8 mouse cellular contexts compared by ENCODE assay signal in the genomic region with DNA sequence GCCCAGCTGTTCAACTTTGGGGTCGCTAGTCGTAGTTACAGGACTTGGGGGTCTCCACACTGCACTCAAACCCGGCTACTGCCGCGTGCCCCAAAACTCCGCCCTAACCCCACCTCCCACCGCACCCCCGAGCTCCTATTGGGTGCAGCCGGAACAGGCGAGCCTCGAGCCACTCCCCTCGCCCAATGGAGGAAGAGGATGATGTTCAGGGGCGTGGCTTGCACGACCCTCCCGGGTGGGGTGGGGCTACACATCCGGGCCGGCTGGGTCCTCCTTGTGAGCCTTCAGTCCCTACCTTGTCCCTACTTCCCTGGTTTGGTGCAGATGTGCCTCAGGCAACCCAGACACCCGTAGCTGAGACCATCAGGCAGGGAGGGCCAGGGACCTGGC. TPM values are rescaled to one million over a fixed set of nuclear protein-coding genes. Genes with fewer than 3 reads are reported as not detected.
DNase-seq lines count a peak whose midpoint lies in the region; ATAC-seq and TF ChIP-seq lines count a peak whose summit lies in the region.

No protein-coding gene starts in this region.

- peak overlapping the region; percentile 80 for H3K4me2 ChIP-seq in forebrain, embryonic 13.5 days
- H3K4me2 ChIP-seq in neural tube, embryonic 15.5 days: peak overlapping the region; percentile 79

- peak overlapping the region; percentile 91 for H3K4me3 ChIP-seq in E14TG2a.4 (replicated peaks; ENCODE audit: low read length)
- H3K4me3 ChIP-seq in forebrain, embryonic 13.5 days: peak overlapping the region; percentile 70
- peak overlapping the region; percentile 66 for H3K4me3 ChIP-seq in neural tube, embryonic 15.5 days (replicated peaks)

- H3K27ac ChIP-seq in forebrain, embryonic 13.5 days: peak overlapping the region; percentile 94
- peak overlapping the region; percentile 90 for H3K27ac ChIP-seq in neural tube, embryonic 15.5 days (replicated peaks)

- ATAC-seq in forebrain, embryonic 13.5 days: peak; percentile 97
- ATAC-seq in neural tube, embryonic 15.5 days (ENCODE audit: low FRiP score): peak; percentile 96

- WGBS in forebrain, embryonic 13.5 days: 0% methylated on average over 18 of the region's 18 CpGs
- WGBS in neural tube, embryonic 15.5 days: under 1% methylated on average over 18 of the region's 18 CpGs

- H3K9ac ChIP-seq in forebrain, embryonic 13.5 days: peak overlapping the region; percentile 81
- H3K9ac ChIP-seq in neural tube, embryonic 15.5 days (replicated peaks): peak overlapping the region; percentile 65

- peak; percentile 85 for DNase-seq in c-Kit-positive CD71-positive TER-119-positive erythroid progenitor cells, embryonic 14.5 days (ENCODE audit: low spot score)
- peak; percentile 84 to 89 for DNase-seq in heart, postnatal 14 days
- DNase-seq in layer of hippocampus, adult 11-12 months (ENCODE audit: low spot score): peak; percentile 91
- peak; percentile 93 to 96 for DNase-seq in lung, adult 18-20 months
- DNase-seq in testis, postnatal 14 days (ENCODE audit: low spot score): peak; percentile 91

- intact Hi-C loops in heart, postnatal 14 days (cut with DNase I): no loop called here

- H3K4me1 ChIP-seq in E14TG2a.4 (replicated peaks; ENCODE audit: low read depth, low read length): peaks cover 79% of the 10 kb centered on the region
- peaks cover 31% of the 10 kb centered on the region for H3K4me1 ChIP-seq in forebrain, embryonic 13.5 days
- peaks cover 35% of the 10 kb centered on the region for H3K4me1 ChIP-seq in neural tube, embryonic 15.5 days

- no peaks in the 10 kb centered on the region for H3K27me3 ChIP-seq in E14TG2a.4 (ENCODE audit: insufficient read depth, low read length)
- H3K27me3 ChIP-seq in forebrain, embryonic 13.5 days: no peaks in the 10 kb centered on the region
- H3K27me3 ChIP-seq in neural tube, embryonic 15.5 days (replicated peaks): no peaks in the 10 kb centered on the region

- H3K9me3 ChIP-seq in E14TG2a.4 (ENCODE audit: low read length): no peaks in the 10 kb centered on the region
- H3K9me3 ChIP-seq in forebrain, embryonic 13.5 days (replicated peaks): no peaks in the 10 kb centered on the region
- H3K9me3 ChIP-seq in neural tube, embryonic 15.5 days (replicated peaks): no peaks in the 10 kb centered on the region

- TF ChIP-seq CTCF in E14TG2a.4 (conservative IDR thresholded peaks at IDR 0.05; ENCODE audit: low read length): no peak

- H3K36me3 ChIP-seq in E14TG2a.4 (ENCODE audit: insufficient read depth, low read length): peaks cover 49% of the 10 kb centered on the region
- H3K36me3 ChIP-seq in forebrain, embryonic 13.5 days (ENCODE audit: poor library complexity, severe bottlenecking): peaks cover 18% of the 10 kb centered on the region; the same call in 1 of the 2 replicates
- H3K36me3 ChIP-seq in neural tube, embryonic 15.5 days: no peaks in the 10 kb centered on the region

RNA-seq across cellular contexts. Expression of a gene that starts 0.9 kb away (rescaled TPM):
- 21.2 and 26.3 TPM in 2 replicates for polyA plus RNA-seq in forebrain, embryonic 13.5 days (2015; fragmentation: Nextera tagmentation; extraction: Ambion mirVana)
- total RNA-seq in heart, postnatal 14 days (2021): 1 to 10 TPM; 3.4 to 3.8 TPM
- 15.3 and 23.1 TPM in 2 replicates for polyA plus RNA-seq in neural tube, embryonic 15.5 days (2015; fragmentation: Nextera tagmentation; extraction: Ambion mirVana)

RNA-seq across cellular contexts. Expression of a gene that starts 36.0 kb away (rescaled TPM):
- 95.6 and 95.7 TPM in 2 replicates for polyA plus RNA-seq in forebrain, embryonic 13.5 days (2015; fragmentation: Nextera tagmentation; extraction: Ambion mirVana)
- 1 to 10 TPM; 4.7 to 6.5 TPM for total RNA-seq in heart, postnatal 14 days (2021)
- polyA plus RNA-seq in neural tube, embryonic 15.5 days (2015; fragmentation: Nextera tagmentation; extraction: Ambion mirVana): 17.2 and 39.7 TPM in 2 replicates

Comparison
In these comparisons a context has a peak if more than half of its experiments do, and no peak if none do; other contexts are left out.
1. Peak in every context shown above with its lines: DNase-seq, ATAC-seq, H3K4me3 ChIP-seq and H3K27ac ChIP-seq.